Mouse (Mus musculus): ENCODE measurements around the gene Hoxb9. TPM values are rescaled to one million over a fixed set of nuclear protein-coding genes. Genes with fewer than 3 reads are reported as not detected.

The Hoxb9 gene
- polyA plus RNA-seq, 1 experiment from 2014 or later, result not detected

DNA sequence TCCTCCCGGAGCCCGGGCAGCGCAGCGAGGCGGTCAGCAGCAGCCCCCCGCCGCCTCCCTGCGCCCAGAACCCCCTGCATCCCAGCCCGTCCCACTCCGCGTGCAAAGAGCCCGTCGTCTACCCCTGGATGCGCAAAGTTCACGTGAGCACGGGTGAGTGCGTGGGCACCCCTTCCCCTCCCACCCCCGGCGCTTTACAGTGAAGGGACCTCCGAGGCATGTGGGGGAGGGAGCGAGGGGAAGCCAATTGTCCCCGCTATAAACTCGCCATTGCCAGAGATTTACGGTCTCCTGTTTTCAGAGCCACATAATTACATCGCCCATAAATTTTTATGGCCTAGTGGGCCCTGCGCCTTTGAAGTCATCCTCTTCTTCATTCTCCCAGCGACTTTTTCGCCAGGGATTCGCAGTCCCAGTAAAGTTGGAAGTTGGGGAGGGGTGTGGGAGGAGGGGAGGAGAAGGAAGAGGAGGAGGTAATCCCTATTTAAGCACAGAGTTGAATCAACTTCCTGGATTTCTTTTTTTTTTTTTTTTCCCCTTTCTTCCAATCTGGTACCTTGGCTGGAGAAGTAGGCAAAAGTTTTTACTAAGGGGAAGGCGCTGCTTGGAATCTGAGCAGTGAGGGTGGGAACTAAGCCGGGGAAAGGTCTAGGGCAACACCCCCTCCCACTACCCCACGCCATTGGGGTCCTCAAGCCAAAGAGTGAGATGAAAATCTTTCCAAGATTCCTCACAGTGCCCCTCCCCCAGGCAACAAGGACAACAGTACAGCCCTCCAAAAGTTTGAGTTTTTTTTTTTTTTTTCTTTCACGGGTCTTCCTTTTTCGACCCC lies 48.0 kb downstream of the Hoxb9 start:
- under 1% methylated on average over 34 of the region's 34 CpGs for WGBS (ENCODE audit: insufficient replicate concordance)
- Histone ChIP-seq H3K9ac (peak overlapping the region; percentile 30; the same call in 1 of the 2 replicates), H3K9me3 (replicated peaks) (no peaks in the 10 kb centered on the region), H3K4me2 (peak overlapping the region; percentile 52), H3K27ac (replicated peaks) (peak overlapping the region; percentile 74), H3K4me3 (replicated peaks) (peak overlapping the region; percentile 46), H3K36me3 (replicated peaks) (no peaks in the 10 kb centered on the region), H3K27me3 (peaks cover 99% of the 10 kb centered on the region), H3K4me1 (replicated peaks) (no peaks in the 10 kb centered on the region; the same call in 1 of the 2 replicates)
- no peak for ATAC-seq (ENCODE audit: insufficient read depth)

- H3K9ac ChIP-seq, result no peak overlapping the region
- no peak for ATAC-seq (ENCODE audit: insufficient read depth)
- peak overlapping the region; percentile 52 for H3K4me2 ChIP-seq
- H3K27me3 ChIP-seq, result peaks cover 99% of the 10 kb centered on the region
- H3K4me3 ChIP-seq (replicated peaks), result peak overlapping the region; percentile 25
- no peaks in the 10 kb centered on the region for H3K36me3 ChIP-seq (replicated peaks)
- WGBS (ENCODE audit: insufficient replicate concordance), result under 1% methylated on average over 29 of the region's 29 CpGs
- H3K27ac ChIP-seq (replicated peaks), result peak overlapping the region; percentile 19
- H3K4me1 ChIP-seq (replicated peaks), result no peaks in the 10 kb centered on the region; the same call in 1 of the 2 replicates
- H3K9me3 ChIP-seq (replicated peaks), result no peaks in the 10 kb centered on the region
Measured at GRCm38 (mm10) chr11:96319910-96320309, 48.7 kb downstream of the Hoxb9 start.

GRCm38 (mm10) chr11:96320688-96321087 lies 49.4 kb downstream of the Hoxb9 start:
- WGBS (ENCODE audit: insufficient replicate concordance), result 48% methylated on average over 17 of the region's 17 CpGs
- Histone ChIP-seq H3K27me3 (peaks cover 99% of the 10 kb centered on the region), H3K27ac (replicated peaks) (no peak overlapping the region), H3K36me3 (replicated peaks) (no peaks in the 10 kb centered on the region), H3K4me2 (no peak overlapping the region), H3K4me1 (replicated peaks) (no peaks in the 10 kb centered on the region; the same call in 1 of the 2 replicates), H3K9me3 (replicated peaks) (no peaks in the 10 kb centered on the region), H3K9ac (no peak overlapping the region), H3K4me3 (replicated peaks) (no peak overlapping the region)
- ATAC-seq (ENCODE audit: insufficient read depth), result no peak

- Histone ChIP-seq H3K9ac (no peak overlapping the region), H3K27ac (replicated peaks) (no peak overlapping the region), H3K36me3 (replicated peaks) (no peaks in the 10 kb centered on the region), H3K4me2 (no peak overlapping the region), H3K27me3 (peaks cover 99% of the 10 kb centered on the region), H3K9me3 (replicated peaks) (no peaks in the 10 kb centered on the region), H3K4me1 (replicated peaks) (no peaks in the 10 kb centered on the region; the same call in 1 of the 2 replicates), H3K4me3 (replicated peaks) (no peak overlapping the region)
- 50% methylated on average over 5 of the region's 5 CpGs for WGBS (ENCODE audit: insufficient replicate concordance)
- ATAC-seq (ENCODE audit: insufficient read depth), result no peak
Measured at GRCm38 (mm10) chr11:96321846-96322245, 50.6 kb downstream of the Hoxb9 start.

- WGBS (ENCODE audit: insufficient replicate concordance), result 45% methylated on average over 6 of the region's 6 CpGs
- Histone ChIP-seq H3K27me3 (peaks cover 99% of the 10 kb centered on the region), H3K9ac (no peak overlapping the region), H3K9me3 (replicated peaks) (no peaks in the 10 kb centered on the region), H3K36me3 (replicated peaks) (no peaks in the 10 kb centered on the region), H3K27ac (replicated peaks) (no peak overlapping the region), H3K4me1 (replicated peaks) (no peaks in the 10 kb centered on the region; the same call in 1 of the 2 replicates), H3K4me2 (no peak overlapping the region), H3K4me3 (replicated peaks) (no peak overlapping the region)
- ATAC-seq (ENCODE audit: insufficient read depth), result no peak
Measured at GRCm38 (mm10) chr11:96322738-96323137, 51.5 kb downstream of the Hoxb9 start.

- peaks cover 99% of the 10 kb centered on the region for H3K27me3 ChIP-seq
- no peaks in the 10 kb centered on the region for H3K9me3 ChIP-seq (replicated peaks)
- H3K4me1 ChIP-seq (replicated peaks), result no peaks in the 10 kb centered on the region; the same call in 1 of the 2 replicates
- 44% methylated on average over 10 of the region's 10 CpGs for WGBS (ENCODE audit: insufficient replicate concordance)
- H3K9ac ChIP-seq, result no peak within 1 kb of the TSS
- H3K27ac ChIP-seq (replicated peaks), result no peak within 1 kb of the TSS
- no peak for ATAC-seq (ENCODE audit: insufficient read depth)
- H3K36me3 ChIP-seq (replicated peaks), result no peaks in the 10 kb centered on the region
- no peak within 1 kb of the TSS for H3K4me2 ChIP-seq
- no peak within 1 kb of the TSS for H3K4me3 ChIP-seq (replicated peaks)
Measured at GRCm38 (mm10) chr11:96323154-96323553, 51.9 kb downstream of the Hoxb9 start, which contains the start of gene Hoxb3. Gene Hoxb3 (plus strand): TSS chr11:96323326.

- H3K4me3 ChIP-seq (replicated peaks), result no peak overlapping the region
- H3K36me3 ChIP-seq (replicated peaks), result no peaks in the 10 kb centered on the region
- 26% methylated on average over 5 of the region's 5 CpGs for WGBS (ENCODE audit: insufficient replicate concordance)
- no peak overlapping the region for H3K9ac ChIP-seq
- H3K27me3 ChIP-seq, result peaks cover 99% of the 10 kb centered on the region
- no peak overlapping the region for H3K4me2 ChIP-seq
- ATAC-seq (ENCODE audit: insufficient read depth), result no peak
- H3K9me3 ChIP-seq (replicated peaks), result no peaks in the 10 kb centered on the region
- H3K4me1 ChIP-seq (replicated peaks), result no peaks in the 10 kb centered on the region; the same call in 1 of the 2 replicates
- H3K27ac ChIP-seq (replicated peaks), result no peak overlapping the region
Measured at GRCm38 (mm10) chr11:96324125-96324524, 52.9 kb downstream of the Hoxb9 start.

- Histone ChIP-seq H3K4me2 (no peak overlapping the region), H3K27me3 (peaks cover 98% of the 10 kb centered on the region)
Measured at GRCm38 (mm10) chr11:96324965-96325364, 53.7 kb downstream of the Hoxb9 start.

GRCm38 (mm10) chr11:96325747-96326212 lies 54.5 kb downstream of the Hoxb9 start:
- Histone ChIP-seq H3K9me3 (replicated peaks) (no peaks in the 10 kb centered on the region), H3K4me2 (no peak overlapping the region), H3K36me3 (replicated peaks) (no peaks in the 10 kb centered on the region), H3K27me3 (peaks cover 98% of the 10 kb centered on the region), H3K9ac (no peak overlapping the region), H3K27ac (replicated peaks) (no peak overlapping the region), H3K4me3 (replicated peaks) (no peak overlapping the region), H3K4me1 (replicated peaks) (no peaks in the 10 kb centered on the region)
- ATAC-seq (ENCODE audit: insufficient read depth), result no peak
- 39% methylated on average over 22 of the region's 22 CpGs for WGBS (ENCODE audit: insufficient replicate concordance)

More at GRCm38 (mm10) chr11:96324965-96325364, 53.7 kb downstream of the Hoxb9 start:
- H3K4me1 ChIP-seq (replicated peaks), result no peaks in the 10 kb centered on the region; the same call in 1 of the 2 replicates
- H3K9ac ChIP-seq, result no peak overlapping the region
- no peaks in the 10 kb centered on the region for H3K36me3 ChIP-seq (replicated peaks)
- no peak overlapping the region for H3K4me3 ChIP-seq (replicated peaks)
- H3K27ac ChIP-seq (replicated peaks), result no peak overlapping the region
- WGBS (ENCODE audit: insufficient replicate concordance), result 29% methylated on average over 8 of the region's 8 CpGs
- ATAC-seq (ENCODE audit: insufficient read depth), result no peak
- no peaks in the 10 kb centered on the region for H3K9me3 ChIP-seq (replicated peaks)
